Mouse (Mus musculus): ENCODE measurements at regions not wholly inside any gene's neighbourhood (a gene's known extent, or its start where the extent isn't known, plus 50 kb on each side); places are given as distances from the start of the nearest gene placed in this dataset.
A peak's percentile ranks its signal among the peaks of the same experiment; 100 is the strongest.
"Not testable (repeated sequence)": the region's sequence is repeated elsewhere in the genome, so short reads cannot be mapped to it uniquely, and the experiment has no call there.

DNA sequence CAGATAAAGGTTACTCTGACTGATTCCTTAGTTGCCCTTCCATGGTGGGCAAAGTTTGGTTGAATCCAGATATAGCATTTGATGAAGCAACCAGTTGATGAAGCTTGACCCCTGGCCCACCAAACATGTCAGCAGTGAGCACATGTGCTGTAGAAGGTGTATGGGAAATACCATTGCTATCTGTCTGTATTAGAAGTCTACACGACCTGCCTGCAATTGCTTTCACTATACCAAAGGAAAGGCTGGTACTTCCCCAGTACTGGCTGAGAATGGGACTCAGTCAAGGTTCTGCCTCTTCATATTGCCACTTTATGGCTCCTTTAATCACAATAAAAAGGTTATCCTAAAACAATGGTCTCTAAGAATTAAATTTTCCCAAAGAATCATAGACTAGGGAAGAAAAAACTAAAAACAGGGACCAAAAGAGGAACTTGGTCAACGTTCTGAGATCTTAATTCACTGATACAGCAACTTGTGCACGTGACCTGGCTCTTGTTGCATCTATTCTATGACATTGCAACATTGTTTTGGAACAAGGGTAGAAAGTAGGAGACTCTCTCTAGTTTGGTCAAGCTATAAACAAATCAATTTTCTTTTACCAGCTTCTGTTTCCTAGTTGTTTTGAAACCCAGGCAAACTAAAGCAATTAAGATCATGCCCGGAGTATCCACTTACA is 284.0 kb downstream of the Rapgef2 start:
- DNase-seq = no peak

DNA sequence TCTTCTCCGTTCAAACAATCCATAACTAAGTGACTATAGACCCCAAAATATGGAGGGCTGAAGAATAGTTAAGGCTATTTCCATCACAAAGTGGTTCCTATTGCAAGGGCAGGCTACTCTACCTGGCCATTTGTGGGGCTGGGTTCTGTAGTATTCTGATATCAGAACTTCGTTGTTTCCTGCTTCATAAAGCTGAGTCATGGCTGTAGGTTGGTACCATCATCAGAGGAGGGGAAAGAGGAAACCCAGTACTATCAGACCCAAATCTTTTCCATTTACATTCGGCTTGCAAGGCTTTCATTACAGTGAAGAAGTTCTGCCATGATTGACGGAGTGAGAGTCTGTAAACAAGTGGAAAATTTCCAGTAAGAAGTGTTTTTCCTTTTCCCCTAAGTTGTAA is 284.6 kb downstream of the Rapgef2 start:
- no peak for DNase-seq

DNA sequence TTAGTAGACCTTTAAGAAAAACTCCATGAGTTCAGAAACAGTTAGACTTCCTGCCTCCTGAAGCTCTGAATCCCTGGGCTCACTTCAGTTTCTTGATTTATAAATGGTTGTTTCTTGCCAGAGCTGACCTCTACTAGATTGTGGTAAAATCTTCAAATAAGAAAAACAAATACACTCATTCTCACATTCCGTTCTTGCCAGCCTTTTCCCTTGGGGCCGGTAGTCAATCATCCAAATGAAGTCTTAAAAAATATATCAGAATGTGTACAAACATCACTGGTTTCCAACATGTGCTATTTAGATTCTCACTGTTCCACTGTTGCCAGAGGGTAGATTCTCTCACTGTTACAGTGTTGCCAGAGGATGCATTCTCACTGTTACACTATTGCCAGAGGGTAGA is 286.0 kb downstream of the Rapgef2 start:
- DNase-seq = no peak

DNA sequence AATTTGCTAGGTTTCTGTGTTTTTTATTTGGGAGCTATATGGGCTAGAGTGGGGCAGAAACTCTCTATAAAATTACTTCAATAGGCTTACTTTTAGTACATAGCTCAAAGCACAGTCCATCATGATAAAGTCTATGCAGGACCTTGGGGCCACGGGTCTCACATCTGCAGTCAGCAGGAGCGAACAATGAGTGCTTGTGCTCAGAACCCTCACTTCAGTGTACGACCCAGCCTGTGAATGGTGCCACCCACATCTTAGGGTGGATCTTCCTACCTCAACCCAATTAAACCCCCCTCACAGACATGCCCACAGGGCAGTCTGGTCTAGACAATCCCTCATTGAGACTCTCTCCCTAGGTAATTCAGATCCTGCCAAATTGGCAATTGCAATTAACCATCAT is 286.5 kb downstream of the Rapgef2 start:
- DNase-seq = no peak

DNA sequence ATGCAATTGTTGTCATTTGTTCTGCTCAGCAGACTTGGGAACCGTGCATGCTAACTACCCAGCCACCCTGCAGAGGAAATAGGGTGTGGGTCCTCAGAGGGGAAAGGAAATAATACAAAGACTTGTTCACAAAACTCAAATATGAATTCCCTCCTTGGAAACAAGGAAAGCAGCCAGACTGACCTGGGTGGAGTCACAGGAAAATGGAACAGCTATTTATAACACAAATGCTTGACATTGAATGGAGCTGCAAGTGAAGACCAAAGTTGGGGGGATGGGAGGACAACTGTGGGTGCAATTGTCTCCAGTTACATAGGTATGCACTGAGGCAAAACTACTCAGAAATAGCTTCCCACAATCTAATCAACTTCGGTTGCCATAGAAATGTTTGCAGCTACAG is 298.2 kb downstream of the Rapgef2 start:
- DNase-seq = no peak

DNA sequence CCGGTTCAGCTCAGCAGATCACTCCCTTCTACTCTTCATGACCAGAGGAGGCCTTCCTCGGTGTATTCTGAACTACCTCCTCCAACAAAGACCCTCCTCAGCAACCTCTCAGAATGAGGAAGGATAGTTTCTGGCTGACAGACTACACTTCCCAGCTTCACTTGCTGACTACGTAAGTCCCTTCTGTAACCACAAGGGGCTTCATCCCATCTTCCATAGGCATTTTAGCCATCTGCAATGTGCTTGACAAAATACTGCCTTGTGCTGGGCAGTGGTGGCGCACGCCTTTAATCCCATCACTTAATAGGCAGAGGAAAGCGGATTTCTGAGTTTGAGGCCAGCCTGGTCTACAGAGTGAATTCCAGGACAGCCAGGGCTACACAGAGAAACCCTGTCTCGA is 299.6 kb downstream of the Rapgef2 start:
- no peak for DNase-seq

DNA sequence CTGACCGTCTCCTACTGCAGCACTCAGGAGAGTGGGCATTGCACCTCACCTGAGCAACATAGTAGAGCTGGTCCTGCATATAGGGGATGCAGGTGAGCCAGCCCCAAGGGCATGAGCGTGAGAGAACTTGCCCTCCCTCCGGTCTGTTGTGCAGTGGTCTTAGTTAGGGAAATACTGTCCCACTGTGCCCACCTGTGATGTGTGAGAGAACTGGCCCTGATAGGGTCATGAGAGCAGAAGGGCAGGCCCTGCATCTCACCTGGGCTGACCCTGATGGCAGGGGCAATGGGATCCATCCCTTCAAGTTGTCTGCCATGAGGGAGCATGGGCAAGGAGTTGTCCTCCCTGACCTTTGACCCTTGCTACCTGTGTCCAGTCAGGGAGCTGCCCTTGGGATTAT is 305.3 kb downstream of the Rapgef2 start:
- DNase-seq = no peak

DNA sequence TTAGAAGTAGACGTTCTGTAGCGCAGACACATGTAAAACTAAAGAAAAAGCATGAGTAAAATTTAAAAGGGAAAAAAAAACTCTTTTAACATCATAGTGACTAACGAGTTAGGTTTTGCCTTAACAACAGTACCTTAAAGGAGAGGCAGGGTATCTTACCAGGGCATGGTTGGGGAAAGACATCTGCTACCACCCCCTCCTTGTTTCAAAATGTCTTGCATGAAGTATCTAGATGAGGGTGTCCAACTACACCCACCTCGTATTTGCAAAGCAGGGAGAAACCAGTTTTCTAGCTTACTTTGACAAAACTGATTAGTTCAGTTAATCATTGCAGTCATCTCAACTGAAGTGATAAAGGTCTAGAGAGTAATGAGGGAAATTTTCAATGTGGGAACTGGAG is 307.5 kb downstream of the Rapgef2 start:
- no peak for DNase-seq

DNA sequence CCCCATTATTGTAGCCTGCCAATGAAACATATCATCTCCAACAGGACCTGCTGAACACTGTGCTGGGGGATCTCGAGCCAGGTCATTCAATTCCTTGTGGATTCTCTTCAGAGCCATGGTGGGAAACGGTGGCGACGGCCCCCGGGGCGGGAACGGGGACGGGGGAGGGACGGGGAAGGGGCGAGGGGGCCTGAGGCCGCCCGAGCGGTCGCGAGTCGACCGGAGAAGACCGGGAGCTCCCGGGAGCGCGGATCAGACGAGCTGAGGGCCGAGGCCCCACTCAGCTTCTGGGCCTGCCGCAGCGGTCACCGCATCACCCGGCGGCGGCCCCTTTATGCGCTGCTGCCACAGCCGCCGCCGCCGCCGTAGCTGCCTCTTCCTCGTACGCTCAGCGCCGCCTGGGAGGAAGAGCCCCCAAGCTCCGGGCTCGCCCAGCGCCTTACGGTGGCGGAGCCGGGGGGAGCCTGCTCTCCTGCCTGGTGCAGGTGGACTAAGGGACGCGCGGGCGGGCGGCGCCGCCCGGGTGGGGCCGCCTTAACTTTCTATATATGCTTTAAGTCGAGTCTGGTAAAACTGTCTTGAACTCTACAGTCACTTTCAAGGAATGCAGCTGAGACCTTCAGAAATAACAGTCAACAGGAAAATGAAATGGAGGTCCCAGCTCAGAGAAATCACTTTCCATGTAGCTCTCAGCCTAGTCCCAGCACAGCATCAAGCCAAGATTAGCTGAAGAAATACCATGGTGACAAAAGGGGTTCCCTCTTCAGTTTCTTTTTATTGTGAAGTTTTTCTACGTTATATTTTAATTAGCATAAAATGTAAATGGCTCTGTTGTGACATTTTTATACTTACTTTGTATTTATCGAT is 319.4 kb downstream of the Rapgef2 start:
- not testable (repeated sequence) for DNase-seq

DNA sequence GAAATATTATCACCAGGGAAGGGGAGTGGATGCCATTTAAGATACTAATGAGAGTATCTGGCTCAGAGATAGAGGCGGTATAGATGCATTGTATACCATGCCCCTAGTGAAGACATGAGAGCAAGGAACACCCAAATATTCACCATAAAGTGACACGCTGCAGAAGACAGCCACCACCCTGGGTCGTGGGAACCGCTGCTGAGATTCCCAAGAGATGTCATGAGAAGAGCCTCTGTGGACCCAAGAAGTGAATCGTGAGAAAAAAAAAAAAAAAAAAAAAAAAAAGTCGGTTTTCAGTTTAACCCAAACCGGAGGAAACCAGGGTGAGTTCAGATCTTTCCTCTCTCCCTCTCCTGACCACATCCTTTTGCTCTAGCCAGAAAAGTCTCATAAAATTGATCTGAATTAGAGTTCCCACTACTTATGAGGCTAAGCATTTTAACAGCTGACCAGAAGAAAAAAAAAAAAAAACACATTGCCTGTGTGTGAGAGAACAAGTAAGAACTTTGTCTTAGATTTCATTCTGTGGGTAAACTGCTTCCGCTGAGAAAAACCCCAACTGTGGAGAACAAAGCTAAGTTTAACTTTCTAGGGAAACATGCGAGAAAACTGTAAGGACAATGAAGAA is 322.0 kb downstream of the Rapgef2 start:
- no peak for DNase-seq

DNA sequence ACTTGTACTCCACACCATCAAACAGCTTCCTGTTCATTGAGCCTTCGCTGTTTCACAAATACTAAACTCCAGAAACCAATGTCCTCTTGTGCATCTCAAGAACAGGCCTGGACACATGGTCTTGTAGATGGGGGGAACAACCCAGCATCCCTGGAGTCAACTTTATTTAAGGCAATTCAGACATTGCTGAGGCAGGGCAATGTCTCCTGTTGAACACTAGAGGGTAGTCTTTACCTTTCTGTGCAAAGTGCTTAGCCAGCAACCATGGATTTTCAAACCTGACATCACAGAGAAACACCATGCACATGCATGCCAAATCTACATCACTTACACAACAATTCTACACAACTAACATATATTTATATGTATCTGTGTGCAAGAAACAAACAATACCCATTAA is 327.5 kb downstream of the Rapgef2 start:
- peak; percentile 28 for DNase-seq

DNA sequence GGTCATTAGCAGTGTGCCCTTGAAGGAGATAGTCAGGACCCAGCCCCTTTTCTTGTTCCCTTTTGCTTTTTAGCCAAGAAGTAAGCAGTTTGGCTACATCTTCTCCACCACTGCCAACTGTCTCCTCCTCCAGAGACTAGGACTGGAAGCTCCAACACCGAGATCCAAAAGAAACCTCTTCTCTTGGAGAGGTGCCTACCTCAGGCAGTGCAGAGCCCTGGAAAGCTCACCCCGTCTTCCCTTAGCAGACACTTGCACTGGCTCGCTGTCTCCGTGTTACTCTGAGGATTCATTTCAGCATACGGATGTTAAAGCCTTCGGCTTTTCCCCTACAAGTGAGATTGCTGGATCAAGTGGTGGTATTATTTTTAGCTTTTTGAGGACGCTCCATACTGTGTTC is 331.0 kb downstream of the Rapgef2 start:
- DNase-seq = no peak

DNA sequence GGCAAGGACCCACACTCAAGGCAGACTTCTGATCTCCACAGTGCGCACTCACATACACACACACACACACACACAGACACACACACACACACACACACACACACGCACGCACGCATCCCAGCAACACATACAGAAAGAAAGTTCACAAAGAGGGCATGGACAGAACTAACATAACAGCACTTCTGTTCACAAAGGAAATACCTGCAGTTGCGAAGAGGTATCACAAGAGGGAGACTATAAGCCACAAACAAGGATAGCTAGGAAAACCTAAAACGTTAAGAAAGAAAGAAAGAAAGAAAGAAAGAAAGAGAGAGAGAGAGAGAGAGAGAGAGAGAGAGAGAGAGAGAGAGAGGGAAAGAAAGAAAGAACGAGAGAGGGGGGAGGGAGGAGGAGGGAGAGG is 336.9 kb downstream of the Rapgef2 start:
- DNase-seq = not testable (repeated sequence)

DNA sequence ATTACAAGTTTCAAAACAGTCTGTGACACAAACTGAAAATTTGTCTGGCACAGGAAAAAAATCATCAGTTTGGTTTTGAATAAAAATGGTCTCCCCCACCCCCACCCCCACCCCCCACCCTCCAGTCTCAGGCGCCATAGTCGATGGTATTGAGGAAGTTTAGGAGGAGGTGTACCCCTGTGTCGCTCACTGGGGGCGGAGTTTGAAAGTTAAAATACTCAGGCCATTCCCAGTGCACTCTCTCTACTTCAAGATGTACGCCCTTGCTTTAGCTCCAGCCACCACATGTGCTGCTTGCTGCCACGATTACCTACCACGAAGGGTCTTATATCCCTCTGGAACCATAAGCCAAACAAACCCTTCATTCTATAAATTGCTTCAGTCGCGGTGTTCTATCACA is 337.6 kb downstream of the Rapgef2 start:
- DNase-seq = no peak

DNA sequence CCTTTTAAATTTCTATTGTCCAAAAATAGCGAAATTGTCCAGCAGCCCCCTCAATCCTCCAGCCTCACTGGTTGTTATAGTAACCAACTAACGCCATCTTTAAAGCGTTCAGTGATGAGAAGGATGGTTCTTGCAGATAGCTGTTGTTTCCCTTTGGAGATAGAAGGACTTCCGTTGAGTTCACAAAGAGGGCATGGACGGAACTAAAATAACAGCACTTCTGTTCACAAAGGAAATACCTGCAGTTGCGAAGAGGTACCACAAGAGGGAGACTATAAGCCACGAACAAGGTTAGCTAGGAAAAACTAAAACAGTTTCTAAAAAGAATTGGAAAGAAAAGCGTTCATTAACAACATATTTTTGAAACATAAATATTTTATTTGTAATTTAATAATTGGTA is 338.1 kb downstream of the Rapgef2 start:
- peak; percentile 22 for DNase-seq

DNA sequence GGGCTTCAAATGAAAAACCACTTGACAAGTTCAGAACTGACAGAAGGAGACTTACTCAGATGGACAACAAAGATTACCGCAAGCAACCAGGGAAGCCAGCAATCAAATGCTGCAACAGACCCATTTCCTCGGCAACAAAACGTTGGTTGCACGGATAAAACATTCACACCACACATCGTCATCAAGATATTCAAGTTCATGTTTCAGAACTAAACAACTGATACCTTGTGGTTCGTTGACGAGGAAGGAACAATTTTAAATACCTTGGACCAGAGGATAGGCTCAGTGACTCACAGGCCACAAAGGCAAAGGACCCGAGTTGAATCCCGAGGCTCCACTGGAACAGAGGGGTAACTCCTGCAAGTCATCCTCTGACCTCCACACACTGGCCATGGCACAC is 339.1 kb downstream of the Rapgef2 start:
- no peak for DNase-seq

DNA sequence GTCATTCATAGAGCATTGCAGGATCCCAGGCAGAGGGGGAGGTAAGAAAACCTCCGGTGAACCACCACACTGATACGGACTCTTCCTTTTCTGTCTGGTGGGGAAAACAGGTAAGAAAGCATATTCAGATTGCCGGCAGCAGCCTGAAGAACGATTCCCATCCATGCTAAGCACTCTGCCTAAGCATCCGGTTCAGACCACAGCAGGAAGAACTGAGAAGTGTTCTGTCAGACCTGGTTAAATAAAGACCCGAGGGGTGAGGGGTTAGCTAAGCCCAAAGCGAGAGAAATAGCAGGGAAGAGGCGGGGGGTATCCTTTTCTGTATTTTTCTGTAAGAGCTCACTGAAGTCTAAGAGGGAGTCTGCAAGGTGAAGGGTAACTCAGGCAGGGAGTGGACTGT is 342.1 kb downstream of the Rapgef2 start:
- no peak for DNase-seq

DNA sequence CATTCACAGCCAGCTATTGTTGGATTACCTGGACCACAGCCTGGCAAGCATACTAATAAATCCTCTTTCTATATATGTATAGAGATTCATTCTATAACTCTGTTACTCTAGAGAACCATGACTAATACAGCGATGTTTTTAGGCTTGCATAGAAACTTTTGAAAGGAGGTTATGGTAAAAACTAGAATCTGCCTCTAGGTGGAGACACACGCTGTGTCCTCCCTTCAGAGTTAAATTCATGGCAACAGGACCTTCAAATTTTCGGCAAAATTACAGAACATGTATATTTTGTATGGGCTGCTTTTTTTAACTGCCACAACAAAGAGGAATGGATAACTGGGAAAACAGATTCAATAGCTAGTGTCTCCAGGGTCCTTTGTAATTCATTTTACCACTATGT is 353.3 kb downstream of the Rapgef2 start:
- DNase-seq = no peak

DNA sequence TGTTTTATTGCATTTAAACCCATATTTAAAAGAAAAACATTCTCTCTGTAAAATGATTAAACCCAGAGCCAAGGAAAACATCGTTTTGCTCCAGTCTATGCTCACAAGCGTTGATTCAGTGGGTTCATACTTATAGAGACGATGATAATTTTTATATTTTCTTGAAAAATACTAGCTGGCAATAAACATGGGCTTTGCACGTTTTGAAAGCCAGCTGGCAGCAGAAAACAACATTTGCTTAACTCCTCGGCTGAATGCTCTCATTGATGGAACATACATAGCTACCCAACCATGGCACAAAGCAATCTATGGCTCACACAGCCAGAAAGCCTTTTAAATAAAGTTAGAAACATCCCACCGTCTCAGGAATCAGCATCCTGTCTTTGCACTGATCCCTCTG is 366.5 kb downstream of the Rapgef2 start:
- DNase-seq = no peak

DNA sequence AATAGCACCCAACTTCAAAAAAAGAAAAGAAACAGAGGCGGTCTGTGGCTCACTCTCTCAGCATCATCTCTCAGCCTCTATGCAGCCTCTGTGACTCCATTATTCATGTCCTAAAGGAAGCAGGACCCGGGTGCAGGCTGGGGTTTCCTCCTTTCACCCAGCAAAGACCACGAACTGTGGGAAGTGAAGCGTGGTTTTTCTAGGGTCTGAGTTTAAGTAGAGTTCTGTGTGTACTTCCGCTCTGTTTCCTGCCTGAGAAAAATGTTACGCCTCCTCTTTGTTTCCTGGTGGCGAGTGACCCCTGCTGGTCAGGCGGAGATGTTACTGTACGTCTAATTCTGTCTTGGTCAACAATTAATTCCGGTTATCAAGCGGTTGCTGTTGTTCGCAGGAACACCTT is 366.9 kb downstream of the Rapgef2 start:
- DNase-seq = peak; percentile 65

DNA sequence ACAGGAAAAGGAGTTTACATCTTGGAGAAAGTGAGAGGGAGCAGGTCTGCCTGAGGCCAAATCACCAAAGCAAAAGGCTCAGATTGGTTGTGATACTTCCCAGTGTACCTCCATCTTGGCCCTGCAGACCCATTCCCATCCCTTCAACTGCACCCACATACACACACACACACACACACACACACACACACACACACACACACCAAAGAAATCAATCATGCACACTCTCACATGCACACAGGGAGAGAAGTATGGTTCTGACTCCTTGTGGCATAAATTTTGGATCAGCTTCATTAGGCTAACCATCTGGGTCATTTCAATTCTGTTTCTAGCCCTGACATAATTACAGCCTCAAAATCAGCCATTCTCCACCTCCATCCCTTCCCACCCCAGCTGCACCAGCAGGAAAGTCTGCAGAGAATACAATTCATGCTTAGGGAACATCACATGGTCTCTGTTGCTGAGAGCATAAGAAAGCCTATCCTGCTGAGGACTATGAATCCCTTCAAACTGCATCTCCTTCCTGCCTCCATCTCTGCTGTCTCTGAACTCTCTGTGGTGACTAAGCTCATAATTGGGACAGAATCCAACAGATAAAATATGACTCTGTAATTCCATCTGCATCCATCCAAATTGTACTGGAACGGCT is 378.0 kb downstream of the Rapgef2 start:
- DNase-seq = no peak

DNA sequence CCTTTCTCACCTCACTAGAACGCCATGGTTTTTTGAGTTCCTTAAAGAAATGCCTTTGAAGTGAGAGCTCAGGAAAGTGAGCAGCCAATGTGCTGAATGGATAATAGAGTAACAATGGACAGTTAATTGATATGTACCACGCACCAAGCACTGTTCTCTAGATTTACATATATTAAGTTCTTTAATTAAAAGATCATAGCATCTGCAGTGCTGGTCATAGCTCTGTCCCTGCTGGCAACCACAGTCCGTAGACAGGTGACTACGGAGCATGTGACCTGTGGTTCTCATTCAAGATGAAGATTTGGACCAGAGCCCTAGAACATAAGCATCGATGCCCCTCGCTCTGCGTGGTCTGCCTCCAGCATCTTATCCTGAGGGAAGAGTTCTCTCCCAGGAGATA is 378.5 kb downstream of the Rapgef2 start:
- no peak for DNase-seq

DNA sequence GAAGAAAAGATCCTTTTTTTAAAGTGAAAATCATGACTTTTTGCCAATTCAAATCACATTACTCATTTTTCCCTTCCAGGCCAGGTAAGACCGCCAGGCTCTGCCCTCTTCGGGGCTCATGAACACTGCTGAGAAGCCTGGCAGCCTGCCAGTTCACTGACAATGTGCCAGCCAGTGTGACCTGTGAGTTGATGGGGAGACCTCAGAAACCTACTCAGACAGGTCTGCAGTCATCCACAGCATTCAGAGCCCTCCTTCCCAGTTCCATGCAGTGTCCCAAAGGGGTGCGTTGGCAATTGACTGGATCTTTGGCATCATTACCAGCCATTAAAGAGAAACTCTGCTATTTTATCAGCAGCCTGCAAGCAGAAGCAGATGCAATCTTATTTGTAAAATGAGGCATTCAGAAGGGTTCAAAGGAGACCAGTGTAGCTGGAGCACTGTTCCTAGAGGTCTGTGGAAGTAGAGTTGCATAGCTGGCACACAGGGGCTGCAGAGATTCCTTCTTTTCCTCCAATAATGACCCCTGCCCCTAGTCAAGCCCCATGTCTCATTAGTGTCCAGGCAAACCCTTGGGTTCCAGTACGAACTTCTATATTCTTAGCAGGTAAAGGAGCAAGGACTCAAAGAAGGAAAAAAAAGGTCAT is 384.4 kb downstream of the Rapgef2 start:
- DNase-seq = peak; percentile 31
